Mouse (Mus musculus): ENCODE measurements around the gene Bfsp1.

The Bfsp1 gene

DNA sequence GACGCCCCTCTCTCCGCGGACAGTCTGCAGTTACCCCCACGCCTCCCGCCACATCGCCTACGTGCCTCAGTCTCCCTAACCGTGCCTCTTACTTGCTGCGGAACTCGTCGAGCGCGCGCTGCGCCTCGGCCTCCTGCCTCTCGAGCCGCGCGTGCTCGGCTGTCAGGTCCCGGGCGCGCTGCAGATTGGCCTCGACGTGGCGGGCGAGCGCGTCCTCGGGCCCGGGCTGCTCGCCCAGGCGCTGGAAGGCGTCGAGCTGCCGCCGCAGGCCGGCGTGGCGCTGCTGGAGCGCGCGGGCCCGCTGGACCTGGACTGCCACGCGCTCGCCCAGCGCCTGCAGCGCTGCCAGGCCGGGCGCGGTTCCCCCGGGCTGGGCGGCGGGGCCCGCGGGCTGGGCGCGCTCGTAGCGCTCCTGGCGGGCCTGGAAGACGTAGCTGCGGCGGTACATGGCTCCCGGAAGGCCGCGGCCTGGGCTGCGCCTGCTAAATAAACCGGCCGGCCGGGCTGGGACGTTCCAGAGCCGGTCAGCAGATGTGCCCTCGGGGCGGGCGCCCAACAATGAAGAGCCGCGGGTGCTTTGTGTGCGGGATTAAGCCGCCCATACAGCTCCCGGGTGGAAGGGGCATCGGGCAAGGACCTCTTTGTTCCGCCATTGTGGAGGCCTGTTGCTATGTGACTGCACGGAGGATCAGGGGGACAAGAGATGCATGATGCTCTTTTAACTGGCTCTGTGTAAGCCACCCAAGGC lies at the start of gene Bfsp1:
Bfsp1 (minus strand) TSS at position 690 of the 748 bp plus-strand sequence.
- CTCF ChIA-PET = no interaction called here

DNA sequence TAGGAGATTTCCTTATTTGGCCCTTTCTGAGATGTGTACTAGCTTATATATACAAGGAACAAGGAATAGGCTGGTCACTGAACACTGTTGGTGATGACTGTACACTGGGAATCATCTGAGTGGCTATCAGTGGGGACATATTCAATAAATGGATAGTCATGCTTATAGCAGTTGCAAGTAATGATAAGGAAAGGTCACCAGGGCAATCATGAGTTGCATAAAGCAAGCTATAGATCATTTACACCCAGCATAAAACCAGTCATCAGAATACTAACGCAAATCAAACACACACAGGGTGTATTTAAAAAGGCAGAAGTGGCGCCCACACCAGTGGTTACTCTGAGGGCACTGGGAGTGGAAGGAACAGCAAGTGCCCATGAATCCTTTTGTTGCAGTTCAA lies 49.2 kb upstream of the Bfsp1 start:
- CTCF ChIA-PET = no interaction called here

DNA sequence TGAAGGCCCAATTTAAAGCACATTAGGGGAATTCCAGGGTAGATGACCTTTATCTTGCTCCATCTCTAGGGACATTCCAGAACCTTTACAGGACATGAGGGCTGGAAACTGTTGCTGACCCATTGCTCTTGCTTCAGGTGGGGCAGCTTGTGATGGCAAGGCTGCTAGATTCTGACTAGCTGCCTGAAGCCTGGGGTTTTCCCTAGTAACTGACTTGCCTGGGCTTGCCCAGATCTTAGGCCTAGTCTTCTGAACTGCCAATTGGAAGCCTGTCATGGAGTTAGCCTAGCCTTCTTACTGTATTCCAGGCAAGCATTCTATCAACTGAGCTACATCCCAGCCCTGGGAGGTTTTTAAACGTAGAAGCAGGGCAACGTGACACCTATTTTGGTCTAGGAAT lies 46.3 kb upstream of the Bfsp1 start:
- CTCF ChIA-PET = no interaction called here

DNA sequence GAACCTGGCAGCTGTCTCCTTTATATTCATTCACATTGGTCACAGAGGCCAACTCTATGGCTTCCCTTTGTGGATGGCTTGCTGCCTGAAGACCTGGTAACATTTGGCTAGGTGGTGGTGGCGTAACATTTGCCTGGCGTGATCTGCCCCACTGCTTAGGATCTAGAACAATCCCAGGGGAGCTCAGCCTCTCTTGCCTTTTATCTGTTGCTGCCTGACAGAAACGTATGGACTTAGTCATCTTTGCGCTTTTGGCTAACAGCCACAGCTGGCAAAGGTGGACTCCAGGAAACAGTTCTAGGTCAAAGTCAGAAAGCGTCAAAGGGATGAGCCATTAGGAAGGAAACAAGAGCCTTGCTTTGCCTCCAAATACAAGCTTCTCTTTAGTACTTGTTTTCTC lies 41.9 kb upstream of the Bfsp1 start:
- CTCF ChIA-PET = no interaction called here

DNA sequence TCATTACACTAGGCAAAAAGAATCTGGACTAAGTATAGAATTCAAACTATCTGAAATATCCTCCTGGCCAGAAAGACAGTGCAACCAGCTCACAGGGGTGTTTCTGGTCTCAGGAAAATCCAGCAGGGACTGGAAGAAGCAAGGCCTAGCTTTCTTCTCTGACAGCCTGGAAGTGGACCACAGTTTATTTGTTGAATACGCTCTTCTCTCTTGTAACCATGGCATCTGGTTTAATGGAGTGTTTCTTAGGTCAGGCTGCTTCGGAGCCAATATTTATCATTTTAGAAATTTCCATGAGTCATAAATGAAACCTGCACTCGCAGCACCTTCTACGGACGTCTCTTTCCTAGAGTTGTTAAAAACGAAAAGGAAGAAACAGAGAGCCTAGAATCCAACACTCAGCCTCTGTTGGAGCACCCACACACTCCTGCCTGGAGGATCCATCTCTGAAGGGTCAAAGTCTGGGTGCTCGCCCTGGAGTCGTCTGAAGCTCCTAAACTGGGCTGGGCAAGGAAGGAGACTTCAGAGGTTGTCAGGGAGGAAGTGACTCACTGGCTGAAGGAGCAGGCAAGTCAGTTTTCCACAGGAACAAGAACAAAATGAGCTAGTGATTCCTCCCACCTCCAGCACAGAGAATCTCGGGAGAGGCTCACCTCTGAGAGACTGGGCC lies 40.5 kb upstream of the Bfsp1 start:
- CTCF ChIA-PET = no interaction called here

DNA sequence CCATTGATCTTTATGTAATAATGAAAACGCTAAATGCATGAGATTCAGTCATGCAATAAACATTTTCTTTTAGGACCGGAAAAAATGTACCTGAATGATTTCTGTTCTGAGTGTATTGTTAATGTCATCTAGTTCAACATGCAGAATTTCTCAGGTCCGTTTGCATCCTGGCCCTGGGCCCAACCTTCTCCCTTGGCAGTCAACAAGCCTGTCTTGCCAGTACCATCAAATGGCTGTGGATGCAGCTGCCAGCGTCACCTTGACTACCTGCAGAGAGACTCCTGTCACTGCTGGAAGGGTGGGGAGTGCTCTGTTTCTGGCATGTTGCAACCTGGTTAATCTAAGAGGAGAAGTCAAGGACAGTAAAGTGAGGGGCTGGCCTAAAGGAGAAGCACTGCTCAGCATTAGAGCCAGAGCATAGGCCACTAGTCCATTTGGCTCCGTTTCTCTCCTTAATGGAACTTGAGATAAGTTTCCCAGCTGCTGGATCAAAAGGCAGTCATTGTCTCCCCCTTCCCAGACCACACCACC lies 37.9 kb upstream of the Bfsp1 start:
- CTCF ChIA-PET = no interaction called here

DNA sequence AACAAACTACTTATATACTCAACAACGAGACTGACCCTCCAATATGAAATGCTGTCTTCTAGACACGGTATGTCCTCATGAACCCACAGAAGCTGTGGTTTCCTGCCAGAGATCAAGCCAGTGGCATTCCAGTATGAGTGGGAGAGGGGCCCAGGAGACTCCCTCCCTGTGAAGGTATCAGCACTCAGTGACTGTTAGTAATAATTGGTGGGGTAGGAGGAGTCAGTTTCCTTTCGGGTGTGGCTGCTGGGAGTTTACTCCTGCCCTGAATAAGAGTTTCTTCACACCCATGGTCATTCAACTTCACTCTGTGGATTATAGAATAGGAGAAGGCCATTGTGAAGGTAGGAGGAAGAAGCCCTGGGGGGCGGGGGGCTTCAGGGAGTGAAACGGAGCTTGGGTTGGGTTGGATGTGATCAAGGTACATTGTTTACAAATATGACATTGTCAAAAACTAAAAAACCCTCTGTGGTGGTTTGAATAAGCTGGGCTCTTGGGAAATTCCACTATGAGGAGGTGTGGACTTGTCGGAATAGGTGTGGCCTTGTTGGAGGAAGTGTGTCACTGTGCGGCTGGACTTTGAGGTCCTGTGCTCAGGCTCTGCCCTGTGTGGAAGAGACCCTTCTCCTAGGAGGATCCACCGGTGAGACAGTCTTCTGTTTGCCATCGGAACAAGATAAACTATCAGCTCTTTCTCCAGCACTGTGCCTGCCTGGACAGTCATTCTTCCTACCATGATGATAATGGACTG lies 36.7 kb upstream of the Bfsp1 start:
- CTCF ChIA-PET = no interaction called here

DNA sequence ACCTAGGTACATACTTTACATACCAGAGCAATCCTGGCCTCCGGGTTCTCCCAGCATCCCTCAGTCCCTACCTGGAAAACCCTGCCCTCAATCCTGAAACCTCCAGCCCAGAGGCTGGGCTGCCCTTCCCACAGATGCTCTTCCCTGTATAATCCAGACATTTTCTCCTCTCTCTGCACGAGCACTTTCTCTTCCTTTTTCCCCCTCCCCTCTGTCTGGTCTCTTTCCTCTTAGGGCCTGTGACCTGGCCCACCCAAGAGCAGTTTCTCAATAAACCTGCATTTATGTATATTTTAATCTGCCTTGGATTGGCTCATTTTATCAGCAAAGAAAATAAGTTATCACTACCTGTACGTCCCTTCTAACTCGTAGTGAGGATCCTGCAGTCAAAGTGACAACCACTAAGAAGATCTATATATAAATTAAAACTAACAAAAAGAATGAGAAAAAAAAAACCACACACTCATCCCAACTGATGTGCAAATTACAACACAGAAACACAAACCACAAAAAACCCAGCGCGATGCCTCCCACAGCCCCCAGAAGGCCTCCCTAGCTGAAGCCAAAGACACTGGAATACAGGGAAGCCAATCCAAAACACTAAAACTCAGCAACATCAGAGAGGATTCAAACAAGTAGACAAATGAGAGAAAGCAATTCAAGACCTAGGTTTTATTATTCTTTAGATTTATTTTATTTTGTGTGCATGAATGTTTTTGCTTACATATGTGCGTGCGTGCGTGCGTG lies 28.5 kb upstream of the Bfsp1 start:
- CTCF ChIA-PET = no interaction called here

DNA sequence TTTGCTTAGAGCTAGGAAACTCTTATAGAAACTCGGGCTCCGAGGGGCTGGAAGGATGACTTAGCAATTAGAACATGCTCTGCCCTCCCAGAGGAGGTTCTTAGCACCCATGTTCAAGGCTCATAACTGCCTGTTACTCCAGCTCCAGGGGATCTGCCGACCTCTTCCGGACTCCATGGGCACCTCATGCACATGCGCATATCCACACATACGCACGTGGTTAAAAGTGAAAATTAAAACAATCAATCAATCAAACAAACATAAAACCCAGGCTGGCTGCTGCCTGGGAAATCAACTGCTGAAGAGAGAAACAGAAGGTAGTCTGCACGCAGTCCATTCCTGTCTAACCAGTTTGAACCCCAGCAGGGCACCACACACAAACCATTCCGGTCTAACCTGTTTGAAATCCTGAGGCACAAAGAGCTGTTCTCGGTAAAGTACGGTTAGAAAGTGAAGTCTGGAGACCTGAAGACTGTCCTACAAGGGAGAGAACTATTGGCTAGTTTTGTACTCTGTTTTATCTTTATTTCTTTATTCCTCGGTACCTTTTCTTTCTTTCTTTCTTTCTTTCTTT lies 27.0 kb upstream of the Bfsp1 start:
- CTCF ChIA-PET = no interaction called here

DNA sequence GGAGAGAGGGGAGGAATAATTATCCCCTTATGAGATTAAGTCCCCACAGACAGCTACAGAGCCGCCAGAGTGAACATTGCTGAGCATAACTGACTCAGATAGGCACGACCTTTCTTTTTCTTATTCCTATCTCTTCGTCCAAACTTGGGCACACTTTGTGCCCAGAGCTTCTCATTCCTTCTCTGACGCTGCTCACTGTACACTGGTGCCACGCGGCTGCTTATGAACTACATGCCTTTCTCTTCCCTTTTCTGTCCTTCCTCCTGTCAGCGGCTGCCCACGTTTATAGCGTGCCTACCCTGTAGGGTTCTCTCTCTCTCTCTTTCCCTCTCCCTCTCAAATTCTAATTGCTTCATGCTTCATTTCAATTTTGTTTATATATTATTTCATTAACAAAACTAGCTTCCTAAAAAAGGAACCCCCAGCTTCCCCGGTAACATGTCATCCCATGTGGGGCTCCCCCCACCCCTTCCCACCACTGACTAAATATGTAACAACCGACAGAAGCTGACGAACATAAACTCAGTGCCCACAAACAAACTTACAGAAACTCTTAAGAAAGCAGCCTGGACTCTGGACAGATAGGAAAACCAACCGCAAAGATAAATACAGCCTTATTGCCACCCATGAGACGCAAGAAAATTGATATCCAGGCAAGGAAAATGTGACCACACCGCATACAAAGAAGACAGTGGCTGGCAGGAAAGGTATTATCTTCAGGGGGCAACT lies 26.3 kb upstream of the Bfsp1 start:
- CTCF ChIA-PET = no interaction called here

DNA sequence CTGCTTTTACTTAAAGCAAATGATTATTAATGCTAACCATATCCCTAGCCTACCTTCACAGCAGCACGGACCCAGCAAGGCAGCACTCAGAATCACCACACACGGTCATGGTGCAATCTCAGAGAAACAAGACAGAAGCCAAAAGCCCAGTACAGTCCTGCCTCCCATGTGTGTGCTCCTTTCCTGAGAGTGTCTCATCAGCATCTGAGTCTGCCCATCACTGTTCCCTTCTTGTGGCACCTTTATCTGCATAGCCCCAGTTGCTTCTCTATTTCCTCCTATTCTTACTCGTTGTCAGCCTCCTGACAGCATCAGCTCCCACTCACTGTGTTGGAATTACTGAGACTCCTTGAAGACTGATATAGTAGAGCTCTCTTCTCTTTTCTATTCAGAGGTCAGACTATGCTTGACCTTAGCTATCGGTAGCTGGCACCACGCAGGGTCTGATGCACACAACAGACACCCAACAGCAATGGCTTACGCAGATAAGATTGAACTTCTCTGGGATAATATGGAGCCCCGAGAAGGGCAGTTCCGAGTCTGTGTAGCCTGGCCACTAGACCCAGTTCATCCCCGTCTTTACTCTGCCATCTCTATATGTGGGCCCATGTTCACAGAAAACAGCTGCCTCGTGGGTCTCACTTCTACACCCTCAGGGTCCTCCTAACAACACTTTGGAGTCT lies 19.8 kb upstream of the Bfsp1 start:
- CTCF ChIA-PET = no interaction called here

DNA sequence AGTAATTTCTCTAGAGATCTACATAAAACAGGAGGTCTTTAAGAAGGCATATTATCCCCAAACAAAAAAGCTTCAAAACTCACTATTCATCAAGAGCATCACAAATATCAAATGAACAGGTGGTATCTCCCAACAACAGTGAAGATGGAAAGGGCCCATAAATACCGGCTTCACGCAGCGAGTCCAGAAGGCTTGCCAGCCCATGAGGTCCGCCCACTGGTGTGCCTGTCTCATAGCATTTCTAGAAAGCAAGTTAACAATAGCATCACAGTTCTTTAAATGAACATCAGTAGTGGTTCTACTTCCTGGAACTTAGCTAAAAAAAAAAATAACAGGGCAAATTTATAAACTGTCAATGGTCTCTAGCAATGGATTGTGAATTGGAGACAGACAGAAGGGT lies 19.0 kb upstream of the Bfsp1 start:
- CTCF ChIA-PET = no interaction called here

DNA sequence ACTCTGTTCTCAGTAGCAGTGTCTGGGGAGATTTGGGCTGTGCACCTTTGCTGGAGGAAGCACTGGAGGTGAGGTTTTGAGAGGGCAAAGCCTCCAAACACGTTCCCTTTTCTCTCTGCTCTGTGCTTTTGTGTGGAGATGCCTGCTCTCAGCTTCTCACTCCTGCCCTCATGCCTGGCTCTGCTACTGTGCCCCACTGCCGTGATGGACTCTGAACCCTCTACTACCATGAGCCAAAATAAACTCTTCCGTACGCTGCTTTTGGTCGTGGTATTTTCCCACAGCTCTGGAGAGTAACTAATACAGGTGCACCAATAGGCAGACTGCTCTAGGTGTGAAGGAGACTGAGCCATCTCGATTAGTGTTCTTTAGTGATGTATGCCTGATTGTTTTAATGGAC lies 16.3 kb upstream of the Bfsp1 start:
- CTCF ChIA-PET = interaction anchor here (1.2 kb wide), 1 partner anchor 9 kb away, joined by 3 read pairs; no protein-coding TSS in a partner anchor

DNA sequence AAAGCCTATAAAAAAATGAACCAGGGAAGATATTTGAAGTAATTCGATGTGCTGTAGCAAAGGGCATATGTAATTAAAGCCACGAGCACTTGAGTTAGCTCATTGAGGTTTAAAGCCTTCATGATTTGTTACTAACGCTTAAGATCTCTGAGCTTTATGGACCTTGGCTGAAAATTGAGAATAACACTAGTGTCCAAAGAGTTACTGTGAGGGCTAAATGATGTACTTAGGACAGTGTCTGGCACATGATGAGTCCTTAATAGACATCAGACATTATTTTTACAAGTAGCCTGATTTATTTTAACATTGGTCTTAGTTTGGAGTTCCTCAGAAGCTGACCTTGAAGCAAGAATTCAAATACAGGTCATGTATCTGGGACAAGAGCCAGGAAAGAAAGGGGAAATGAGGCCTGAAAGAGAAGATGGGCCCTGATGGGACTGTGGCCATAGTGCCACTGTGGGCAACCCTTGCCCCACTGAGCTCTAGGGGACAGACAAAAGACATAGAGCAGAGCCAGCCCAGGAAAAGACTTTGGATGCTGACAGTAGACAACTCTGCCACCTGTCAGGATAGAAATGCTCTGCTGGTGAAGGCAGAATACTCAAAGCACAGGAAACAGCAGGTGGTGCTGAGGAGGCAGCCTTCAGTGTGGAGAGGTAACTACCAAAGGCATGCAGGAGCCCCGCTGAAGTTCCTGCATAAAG lies 14.1 kb upstream of the Bfsp1 start:
- CTCF ChIA-PET = interaction anchor here (0.5 kb wide), 1 partner anchor 10 kb away, joined by 9 read pairs; no protein-coding TSS in a partner anchor

DNA sequence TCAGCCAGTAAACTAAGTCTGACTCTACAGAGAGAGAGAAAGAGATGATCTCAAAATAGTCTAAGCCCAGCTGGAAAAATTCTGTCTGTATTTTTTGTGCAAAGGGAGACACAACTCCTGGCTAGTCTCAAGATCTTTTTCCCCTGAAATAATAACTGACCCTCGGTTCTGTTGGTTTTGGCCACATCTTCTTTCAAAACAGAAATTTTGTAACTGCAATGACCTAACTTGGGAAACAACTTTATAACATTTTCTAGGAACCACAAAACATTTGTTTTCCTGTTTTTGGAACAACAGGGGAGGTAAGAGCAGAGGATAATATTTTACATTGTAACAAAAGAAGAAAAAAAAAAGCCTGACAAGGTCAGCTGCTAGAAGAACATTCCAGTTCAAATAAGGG lies 13.1 kb upstream of the Bfsp1 start:
- CTCF ChIA-PET = no interaction called here

DNA sequence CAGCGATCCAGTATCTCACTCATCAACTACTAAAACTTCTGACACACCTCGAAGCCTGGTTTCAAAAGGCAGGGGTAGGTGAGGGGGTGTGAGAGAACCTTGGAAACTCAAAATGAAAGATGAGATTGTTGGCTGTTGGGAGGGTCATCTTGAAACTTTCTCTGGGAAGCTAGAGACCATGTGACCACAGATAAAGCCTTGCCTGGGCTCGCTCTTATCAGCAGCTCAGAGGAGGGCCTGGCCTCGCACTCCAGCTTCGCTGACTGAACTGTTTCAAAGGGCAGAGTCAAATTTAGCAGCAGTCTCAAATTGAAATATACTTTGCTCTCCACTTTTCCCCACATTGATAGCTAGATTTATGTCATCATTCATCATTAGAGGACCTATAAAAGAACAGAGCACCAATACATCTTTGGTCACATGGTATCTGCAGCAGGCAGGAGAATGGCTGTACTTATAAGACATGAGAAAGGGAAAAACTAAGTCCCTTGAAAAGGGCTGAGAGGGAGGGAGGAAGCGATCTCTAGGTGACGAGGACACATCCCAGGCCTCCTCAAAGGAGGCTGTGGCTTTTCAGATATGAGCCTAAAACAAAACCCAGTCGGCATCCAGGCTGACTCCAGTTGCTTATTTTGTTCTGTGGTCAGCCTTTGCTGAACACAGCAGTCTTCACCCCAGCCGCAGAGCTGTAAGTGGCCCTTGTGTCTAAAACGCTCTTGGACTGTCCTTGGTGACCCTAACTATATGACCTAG lies 8.1 kb upstream of the Bfsp1 start:
- CTCF ChIA-PET = interaction anchor here (1.2 to 1.6 kb wide), 2 partner anchors 9 to 23 kb away, joined by 3 read pairs; no protein-coding TSS in a partner anchor

DNA sequence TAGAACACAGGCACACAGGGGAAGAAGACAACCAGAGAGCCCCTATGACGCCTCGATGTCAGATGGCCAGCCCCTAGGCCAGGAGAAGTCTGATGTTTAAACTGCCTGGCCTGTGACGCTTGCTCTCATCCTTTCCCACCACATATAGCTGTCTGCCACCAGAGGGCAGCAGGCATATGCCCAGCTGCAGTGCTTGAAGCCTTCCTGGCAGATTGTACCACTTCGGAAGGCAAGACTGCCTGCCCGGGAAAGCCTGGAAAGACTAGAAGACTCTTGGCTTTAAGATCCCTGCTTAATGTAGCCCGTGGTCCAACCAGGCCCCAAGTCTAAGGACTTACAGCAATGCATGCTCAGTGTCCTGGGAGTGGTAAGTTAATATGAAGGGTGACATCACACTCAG lies 4.4 kb upstream of the Bfsp1 start:
- CTCF ChIA-PET = no interaction called here

DNA sequence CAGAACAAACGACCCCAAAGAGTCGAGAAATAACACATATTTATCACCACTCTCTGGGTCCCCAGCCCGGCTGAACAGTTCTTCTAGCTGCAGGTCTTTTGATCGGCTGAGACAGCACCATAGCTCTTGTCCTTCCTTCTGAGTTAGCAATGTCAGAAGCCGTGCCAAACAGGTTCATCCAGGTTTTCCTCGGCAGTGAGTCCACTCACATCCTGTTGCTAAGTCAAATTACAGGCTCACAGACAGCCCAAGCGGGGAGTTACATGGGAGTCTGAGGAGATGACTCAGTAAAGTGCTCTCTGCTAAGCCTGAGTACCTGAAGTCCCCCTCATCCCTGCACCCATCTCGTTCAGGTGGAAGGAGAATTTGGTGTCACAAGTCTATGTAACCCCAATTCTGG lies 1.6 kb upstream of the Bfsp1 start:
- CTCF ChIA-PET = no interaction called here

DNA sequence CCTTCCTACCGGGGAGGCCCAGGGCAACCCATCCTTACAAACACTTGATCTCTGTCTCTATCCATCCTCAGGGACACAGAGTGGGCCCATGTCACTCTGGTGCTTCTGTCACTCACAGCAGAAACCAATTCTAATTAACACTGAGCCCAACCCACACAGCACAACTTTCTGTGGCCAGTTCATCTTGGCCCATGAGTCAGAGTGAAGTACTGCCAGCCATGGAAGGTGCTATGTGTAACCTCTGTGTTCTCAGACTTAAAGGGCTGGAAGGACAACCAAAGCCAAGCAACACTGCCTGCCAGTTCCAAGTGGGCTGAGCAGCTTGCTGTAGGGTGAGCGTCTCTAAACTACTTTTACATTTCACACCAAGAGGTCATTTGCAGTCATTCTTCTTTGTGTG lies 3.8 kb downstream of the Bfsp1 start:
- CTCF ChIA-PET = no interaction called here
